Mouse (Mus musculus) embryonic facial prominence, embryonic 11.5 days (tissue): ENCODE results near the gene Sema3c. TPM values are rescaled to one million over a fixed set of nuclear protein-coding genes. Genes with fewer than 3 reads are reported as not detected.

Experiments
- ATAC-seq: fragments of 200-750 bp; cut with Nextera tagmentation; replicated peaks from 2 replicates; pipeline ENCODE4 v1.8.0; 2017; ENCODE audit warnings: low read depth; ENCODE audit not compliant: insufficient number of reproducible peaks, low FRiP score, low TSS enrichment
- DNase-seq: peaks from one replicate; pipeline ENCODE4 v3.0.0-alpha.2; 2015; ENCODE audit warnings: low spot score
- H3K27ac ChIP-seq: fragments of 300-500 bp; sonication (generic); replicated peaks from 2 replicates; pipeline ENCODE4 v1.5.1; 2014; ENCODE audit warnings: mild to moderate bottlenecking, low read depth, low read length, control low read depth
- H3K27me3 ChIP-seq: fragments of 300-500 bp; sonication (generic); 2 replicates; pipeline ENCODE4 v1.6.1; 2014; ENCODE audit warnings: mild to moderate bottlenecking, low read length, moderate library complexity, mixed read lengths; ENCODE audit not compliant: control insufficient read depth, insufficient read depth
- H3K36me3 ChIP-seq: fragments of 300-500 bp; sonication (generic); replicated peaks from 2 replicates; pipeline ENCODE4 v1.6.1; 2014; ENCODE audit warnings: low read depth, mild to moderate bottlenecking, low read length, moderate library complexity, mixed read lengths; ENCODE audit not compliant: control insufficient read depth, insufficient read depth
- H3K4me1 ChIP-seq: fragments of 300-500 bp; sonication (generic); 2 replicates; pipeline ENCODE4 v1.6.1; 2014; ENCODE audit warnings: low read length, mixed read lengths; ENCODE audit not compliant: control insufficient read depth, insufficient read depth
- H3K4me2 ChIP-seq: fragments of 300-500 bp; sonication (generic); 2 replicates; pipeline ENCODE4 v1.6.1; 2014; ENCODE audit warnings: low read depth, mild to moderate bottlenecking, control low read depth, low read length, moderate library complexity
- H3K4me3 ChIP-seq: fragments of 300-500 bp; sonication (generic); 2 replicates; pipeline ENCODE4 v1.5.1; 2014; ENCODE audit warnings: low read depth, low read length, control low read depth
- H3K9ac ChIP-seq: fragments of 300-500 bp; sonication (generic); replicated peaks from 2 replicates; pipeline ENCODE4 v1.6.1; 2014; ENCODE audit warnings: mild to moderate bottlenecking, control low read depth, low read length
- H3K9me3 ChIP-seq: fragments of 300-500 bp; sonication (generic); replicated peaks from 2 replicates; pipeline ENCODE4 v1.6.1; 2016; ENCODE audit warnings: mild to moderate bottlenecking, low read length, inconsistent platforms, mixed read lengths; ENCODE audit not compliant: control insufficient read depth
- WGBS: fragments of 180-500 bp; shearing (Covaris S2); extraction: QIAGEN DNeasy Blood & Tissue Kit; methylation state at CpG from one replicate; pipeline ENCODE4 v1.1.7; 2014; 5-methylcytosine and 5-hydroxymethylcytosine counted together
- polyA plus RNA-seq: library from polyadenylated mRNA; unstranded; fragments of >200 nt; fragmentation: Nextera tagmentation; extraction: Ambion mirVana; gene quantifications from 2 replicates; pipeline ENCODE4 v1.2.1, GENCODE M21; 2014

The Sema3c gene
- polyA plus RNA-seq, 1 experiment from 2014 or later: 19.3 TPM

- H3K4me2 ChIP-seq: no peak overlapping the region
- H3K4me1 ChIP-seq: no peaks in the 10 kb centered on the region
- WGBS: 79% methylated on average over 1 of the region's 1 CpGs
- no peak for DNase-seq
- no peak overlapping the region for H3K27ac ChIP-seq
- no peaks in the 10 kb centered on the region for H3K36me3 ChIP-seq
- no peak for ATAC-seq
- no peaks in the 10 kb centered on the region for H3K9me3 ChIP-seq
- H3K9ac ChIP-seq: no peak overlapping the region
- no peaks in the 10 kb centered on the region for H3K27me3 ChIP-seq
- H3K4me3 ChIP-seq: no peak overlapping the region
These were observed 141.1 kb downstream of the Sema3c start for GRCm38 (mm10) chr5:17715206-17715605.

GRCm38 (mm10) chr5:17720011-17720410, 145.9 kb downstream of the Sema3c start:
- Histone ChIP-seq H3K27ac (no peak overlapping the region), H3K27me3 (no peaks in the 10 kb centered on the region), H3K9ac (no peak overlapping the region), H3K4me1 (no peaks in the 10 kb centered on the region), H3K4me2 (no peak overlapping the region), H3K36me3 (no peaks in the 10 kb centered on the region), H3K9me3 (no peaks in the 10 kb centered on the region), H3K4me3 (no peak overlapping the region)
- DNase-seq (no peak), ATAC-seq (no peak)
- 80% methylated on average over 4 of the region's 4 CpGs for WGBS

- no peak overlapping the region for H3K9ac ChIP-seq
- no peaks in the 10 kb centered on the region for H3K36me3 ChIP-seq
- DNase-seq (no peak), ATAC-seq (no peak)
- WGBS: 66% methylated on average over 2 of the region's 2 CpGs
- H3K27me3 ChIP-seq: no peaks in the 10 kb centered on the region
- H3K4me2 ChIP-seq: no peak overlapping the region
- no peaks in the 10 kb centered on the region for H3K4me1 ChIP-seq
- H3K27ac ChIP-seq: no peak overlapping the region
- no peaks in the 10 kb centered on the region for H3K9me3 ChIP-seq
- H3K4me3 ChIP-seq: no peak overlapping the region
These were observed 149.9 kb downstream of the Sema3c start for GRCm38 (mm10) chr5:17724031-17724430.

GRCm38 (mm10) chr5:17728047-17728446, 154.0 kb downstream of the Sema3c start:
- Histone ChIP-seq H3K27ac (no peak overlapping the region), H3K9me3 (no peaks in the 10 kb centered on the region), H3K4me3 (no peak overlapping the region), H3K4me1 (no peaks in the 10 kb centered on the region), H3K27me3 (no peaks in the 10 kb centered on the region), H3K36me3 (no peaks in the 10 kb centered on the region), H3K9ac (no peak overlapping the region), H3K4me2 (no peak overlapping the region)
- 84% methylated on average over 5 of the region's 5 CpGs for WGBS
- no peak for ATAC-seq
- no peak for DNase-seq

- WGBS: 55% methylated on average over 3 of the region's 3 CpGs
- ATAC-seq: no peak
These were observed 165.7 kb downstream of the Sema3c start for GRCm38 (mm10) chr5:17739805-17740204.

GRCm38 (mm10) chr5:17746520-17746919, 172.4 kb downstream of the Sema3c start:
- Histone ChIP-seq H3K27ac (no peak overlapping the region), H3K4me2 (no peak overlapping the region), H3K9me3 (no peaks in the 10 kb centered on the region), H3K4me3 (no peak overlapping the region), H3K4me1 (no peaks in the 10 kb centered on the region), H3K9ac (no peak overlapping the region), H3K36me3 (no peaks in the 10 kb centered on the region), H3K27me3 (no peaks in the 10 kb centered on the region)
- DNase-seq (no peak), ATAC-seq (no peak)

More at GRCm38 (mm10) chr5:17739805-17740204, 165.7 kb downstream of the Sema3c start:
- no peaks in the 10 kb centered on the region for H3K27me3 ChIP-seq
- H3K9me3 ChIP-seq: no peaks in the 10 kb centered on the region
- no peak overlapping the region for H3K4me2 ChIP-seq
- H3K4me3 ChIP-seq: no peak overlapping the region
- peak; percentile 14 for DNase-seq
- no peak overlapping the region for H3K9ac ChIP-seq
- no peaks in the 10 kb centered on the region for H3K4me1 ChIP-seq
- no peak overlapping the region for H3K27ac ChIP-seq
- H3K36me3 ChIP-seq: no peaks in the 10 kb centered on the region

GRCm38 (mm10) chr5:17747143-17747542, 173.1 kb downstream of the Sema3c start:
- Histone ChIP-seq H3K27ac (no peak overlapping the region), H3K27me3 (no peaks in the 10 kb centered on the region), H3K4me3 (no peak overlapping the region), H3K9ac (no peak overlapping the region), H3K9me3 (no peaks in the 10 kb centered on the region), H3K4me1 (no peaks in the 10 kb centered on the region), H3K4me2 (no peak overlapping the region), H3K36me3 (no peaks in the 10 kb centered on the region)
- ATAC-seq (no peak), DNase-seq (peak; percentile 20)
- WGBS: 36% methylated on average over 5 of the region's 5 CpGs

- H3K4me2 ChIP-seq: no peak overlapping the region
- no peak overlapping the region for H3K9ac ChIP-seq
- no peaks in the 10 kb centered on the region for H3K36me3 ChIP-seq
- H3K27ac ChIP-seq: no peak overlapping the region
- H3K27me3 ChIP-seq: no peaks in the 10 kb centered on the region
- H3K9me3 ChIP-seq: no peaks in the 10 kb centered on the region
- H3K4me1 ChIP-seq: no peaks in the 10 kb centered on the region
- ATAC-seq: no peak
- H3K4me3 ChIP-seq: no peak overlapping the region
- WGBS: 72% methylated on average over 3 of the region's 3 CpGs
- no peak for DNase-seq
These were observed 174.2 kb downstream of the Sema3c start for GRCm38 (mm10) chr5:17748293-17748692.
